Mouse (Mus musculus) heart, adult 2 months (tissue): ENCODE data around the gene Kazn. TPM values are rescaled to one million over a fixed set of nuclear protein-coding genes. Genes with fewer than 3 reads are reported as not detected.

Experiments used
- DNase-seq, 2 experiments: peaks; one replicate each; pipeline ENCODE4 v3.0.0; 2021
- H3K27ac ChIP-seq: fragments of 200-600 bp; 2 replicates; pipeline ENCODE4 v1.8.1; 2022
- H3K27me3 ChIP-seq: fragments of 200-500 bp; 2 replicates; pipeline ENCODE4 v1.6.1; 2012; ENCODE audit warnings: mild to moderate bottlenecking, low read length, inconsistent platforms, mixed read lengths; ENCODE audit not compliant: control insufficient read depth, insufficient read depth
- H3K36me3 ChIP-seq: fragments of 200-500 bp; 2 replicates; pipeline ENCODE4 v1.6.1; 2012; ENCODE audit warnings: low read length, inconsistent platforms; ENCODE audit not compliant: control insufficient read depth, insufficient read depth
- H3K4me1 ChIP-seq: fragments of 200-500 bp; 2 replicates; pipeline ENCODE4 v1.6.1; 2011; ENCODE audit warnings: low read length; ENCODE audit not compliant: control insufficient read depth, insufficient read depth
- H3K4me3 ChIP-seq: fragments of 200-600 bp; 2 replicates; pipeline ENCODE4 v1.8.1; 2022
- H3K79me2 ChIP-seq: fragments of 200-500 bp; replicated peaks from 2 replicates; pipeline ENCODE4 v1.6.1; 2012; ENCODE audit warnings: mild to moderate bottlenecking, inconsistent platforms, low read length, moderate library complexity, mixed read lengths; ENCODE audit not compliant: control insufficient read depth, insufficient read depth
- H3K9ac ChIP-seq: fragments of 200-500 bp; 2 replicates; pipeline ENCODE4 v1.6.1; 2012; ENCODE audit warnings: low read depth, mild to moderate bottlenecking, control low read depth, inconsistent platforms, low read length, mixed read lengths
- CTCF ChIP-seq: fragments of 200-600 bp; IDR thresholded peaks from 2 replicates; pipeline ENCODE4 v1.8.1; 2022; ENCODE audit warnings: antibody characterized with exemption, mild to moderate bottlenecking, moderate library complexity
- EP300 ChIP-seq: fragments of 200-500 bp; IDR thresholded peaks from 2 replicates; pipeline ENCODE4 v1.6.1; 2011; ENCODE audit warnings: low read depth, low read length, control low read depth; ENCODE audit not compliant: insufficient read depth
- POLR2A ChIP-seq: fragments of 200-500 bp; IDR thresholded peaks from 2 replicates; pipeline ENCODE4 v1.6.1; 2011; ENCODE audit warnings: mild to moderate bottlenecking, low read depth, low read length, control low read depth; ENCODE audit not compliant: insufficient read depth
- WGBS: fragments of 180-500 bp; shearing (Covaris S2); methylation state at CpG from one replicate; pipeline ENCODE4 v1.1.7; 2018; 5-methylcytosine and 5-hydroxymethylcytosine counted together
- intact Hi-C: fragments of 180-260 bp; cut with DNase I; formaldehyde crosslinking; loops from one replicate; pipeline ENCODE4 v1.15.1; 2025
- polyA plus RNA-seq: library from polyadenylated mRNA; depleted of rRNA; stranded (reverse); fragments of >200 nt; gene quantifications from 2 replicates; pipeline ENCODE4 v1.2.3, GENCODE M21; 2012
- total RNA-seq, 2 experiments: library from RNA; stranded (reverse); gene quantifications; 2 replicates each; pipeline ENCODE4 v1.2.3; 2021

The Kazn gene
- total and polyA plus RNA-seq, 3 experiments = 2.4 to 5.7 (median 3.4) TPM

GRCm38 (mm10) chr4:142223898-142224645 lies 15.1 kb downstream of the Kazn start:
- H3K27ac ChIP-seq = no peak overlapping the region
- no peaks in the 10 kb centered on the region for H3K36me3 ChIP-seq
- DNase-seq = no peak
- no peak for TF ChIP-seq POLR2A
- no peak for TF ChIP-seq CTCF
- TF ChIP-seq EP300 = no peak
- WGBS = 62% methylated on average over 9 of the region's 9 CpGs
- H3K9ac ChIP-seq = no peak overlapping the region
- no peaks in the 10 kb centered on the region for H3K79me2 ChIP-seq
- peaks cover 5% of the 10 kb centered on the region; the same call in 1 of the 2 replicates for H3K4me1 ChIP-seq
- intact Hi-C loops = no loop called here
- H3K4me3 ChIP-seq = no peak overlapping the region
- H3K27me3 ChIP-seq = no peaks in the 10 kb centered on the region

DNA sequence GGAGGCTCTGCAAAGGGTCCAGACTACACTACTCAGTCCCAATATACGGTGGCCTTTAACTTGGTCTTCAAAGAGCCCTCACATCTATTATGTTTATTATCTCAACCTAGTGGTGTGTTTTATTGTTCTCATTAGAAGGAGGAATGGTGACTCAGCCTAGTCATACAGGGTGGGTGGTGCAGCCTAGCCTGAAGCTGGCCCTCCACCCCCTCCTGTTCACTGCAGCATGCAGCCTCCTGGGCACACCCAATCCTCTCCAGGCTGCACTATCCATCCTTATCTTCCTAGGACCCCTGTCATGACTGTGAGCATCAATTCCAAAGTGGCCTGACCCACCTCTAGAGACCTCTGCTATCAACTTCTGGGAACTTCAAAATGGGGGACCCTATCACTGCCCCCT lies 16.8 kb downstream of the Kazn start:
- no peak overlapping the region for H3K27ac ChIP-seq
- no peak for TF ChIP-seq POLR2A
- no peak for TF ChIP-seq EP300
- no peak for TF ChIP-seq CTCF
- intact Hi-C loops = no loop called here
- H3K4me1 ChIP-seq = peaks cover 5% of the 10 kb centered on the region; the same call in 1 of the 2 replicates
- 61% methylated on average over 1 of the region's 1 CpGs for WGBS
- H3K27me3 ChIP-seq = no peaks in the 10 kb centered on the region
- no peak overlapping the region for H3K9ac ChIP-seq
- H3K36me3 ChIP-seq = no peaks in the 10 kb centered on the region
- DNase-seq = no peak
- no peaks in the 10 kb centered on the region for H3K79me2 ChIP-seq
- no peak overlapping the region for H3K4me3 ChIP-seq

DNA sequence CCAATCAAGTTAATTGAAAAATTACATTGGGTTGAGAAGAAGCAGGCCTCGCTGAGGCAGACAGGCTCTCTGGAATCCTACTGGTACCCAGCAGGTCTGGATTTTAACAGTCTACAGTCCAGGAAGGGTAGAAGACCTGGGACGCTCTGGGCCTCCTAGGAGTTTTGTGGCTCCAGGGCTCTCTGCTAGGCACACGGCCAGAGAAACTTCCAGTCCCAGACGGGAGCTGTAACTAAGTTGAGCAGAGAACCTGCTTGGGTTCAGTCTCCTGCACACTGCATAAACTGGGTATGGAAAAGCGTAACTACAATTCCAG lies 17.5 kb downstream of the Kazn start:
- intact Hi-C loops = no loop called here
- Histone ChIP-seq H3K4me3 (no peak overlapping the region), H3K27me3 (no peaks in the 10 kb centered on the region), H3K36me3 (no peaks in the 10 kb centered on the region), H3K79me2 (no peaks in the 10 kb centered on the region), H3K27ac (no peak overlapping the region), H3K4me1 (peaks cover 5% of the 10 kb centered on the region; the same call in 1 of the 2 replicates), H3K9ac (no peak overlapping the region)
- DNase-seq = no peak
- no peak for TF ChIP-seq CTCF
- 60% methylated on average over 5 of the region's 5 CpGs for WGBS

DNA sequence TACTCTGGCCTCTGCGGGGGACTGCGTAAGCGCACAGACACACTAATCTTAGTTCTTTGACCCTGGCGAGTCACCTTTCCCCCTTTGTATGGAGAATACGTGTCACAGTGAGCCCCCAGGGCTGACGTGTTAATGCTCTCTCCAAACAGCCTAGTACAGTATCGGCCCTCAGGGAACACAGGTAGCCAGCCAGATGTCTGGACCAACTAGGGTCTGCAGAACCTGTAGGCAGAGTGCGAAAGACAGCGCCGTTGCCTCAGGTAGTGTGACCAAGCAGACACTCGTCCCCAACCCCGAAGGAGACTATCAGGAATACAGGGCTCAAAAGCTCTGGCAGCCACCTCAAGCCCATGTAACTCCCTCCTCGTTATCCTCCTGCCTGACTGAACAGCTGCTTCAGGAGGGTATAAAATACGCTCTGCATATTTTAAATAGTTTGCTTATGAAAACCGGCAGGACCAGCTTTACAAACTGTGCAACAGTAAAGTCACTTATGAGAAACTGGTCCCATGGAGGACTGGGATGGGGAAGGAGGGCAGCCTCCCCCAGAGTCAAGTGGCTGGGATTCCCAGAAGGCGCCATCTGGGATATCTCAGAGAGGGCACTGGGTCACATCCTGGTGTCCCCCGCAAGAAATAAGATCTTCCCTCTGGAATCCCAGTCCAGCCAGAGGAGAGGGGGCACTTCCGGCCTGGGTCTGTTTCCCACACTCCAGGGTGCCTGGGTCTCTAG lies 18.0 kb downstream of the Kazn start:
- intact Hi-C loops = no loop called here
- no peak for TF ChIP-seq EP300
- no peak for TF ChIP-seq POLR2A
- TF ChIP-seq CTCF = no peak
- H3K27ac ChIP-seq = no peak overlapping the region; the same call in 1 of the 2 replicates
- H3K4me3 ChIP-seq = no peak overlapping the region
- no peak overlapping the region for H3K9ac ChIP-seq
- H3K36me3 ChIP-seq = no peaks in the 10 kb centered on the region
- DNase-seq = peak in 1 of 2 experiments; percentile 37
- WGBS = 75% methylated on average over 18 of the region's 18 CpGs
- H3K79me2 ChIP-seq = no peaks in the 10 kb centered on the region
- no peaks in the 10 kb centered on the region for H3K27me3 ChIP-seq
- H3K4me1 ChIP-seq = peaks cover 5% of the 10 kb centered on the region; the same call in 1 of the 2 replicates

DNA sequence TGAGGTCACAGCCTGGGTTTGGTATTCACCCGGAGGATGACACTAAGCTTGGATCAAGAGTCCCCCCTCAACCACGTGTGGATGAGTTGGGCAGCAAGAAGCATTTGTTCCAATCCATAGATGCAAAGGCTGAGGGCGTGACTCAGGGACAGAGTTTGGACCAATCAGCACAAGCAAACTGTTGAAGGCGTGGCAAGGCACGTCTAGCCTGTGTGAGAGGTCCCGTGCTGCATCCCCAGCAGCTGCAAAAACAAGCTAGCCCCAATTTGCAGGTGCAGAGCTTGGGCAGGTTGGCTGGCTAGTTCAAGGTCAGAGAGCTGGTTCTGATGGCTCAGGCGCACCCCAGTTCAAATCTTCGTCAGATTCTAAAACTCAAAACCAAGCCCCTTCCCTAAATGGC lies 20.2 kb downstream of the Kazn start:
- H3K79me2 ChIP-seq = no peaks in the 10 kb centered on the region
- H3K27ac ChIP-seq = no peak overlapping the region
- no peaks in the 10 kb centered on the region for H3K27me3 ChIP-seq
- WGBS = 87% methylated on average over 8 of the region's 8 CpGs
- H3K36me3 ChIP-seq = no peaks in the 10 kb centered on the region
- DNase-seq = no peak
- TF ChIP-seq POLR2A = no peak
- no peak for TF ChIP-seq CTCF
- no peak for TF ChIP-seq EP300
- H3K9ac ChIP-seq = no peak overlapping the region
- H3K4me1 ChIP-seq = peaks cover 2% of the 10 kb centered on the region; the same call in 1 of the 2 replicates
- intact Hi-C loops = no loop called here
- H3K4me3 ChIP-seq = no peak overlapping the region

DNA sequence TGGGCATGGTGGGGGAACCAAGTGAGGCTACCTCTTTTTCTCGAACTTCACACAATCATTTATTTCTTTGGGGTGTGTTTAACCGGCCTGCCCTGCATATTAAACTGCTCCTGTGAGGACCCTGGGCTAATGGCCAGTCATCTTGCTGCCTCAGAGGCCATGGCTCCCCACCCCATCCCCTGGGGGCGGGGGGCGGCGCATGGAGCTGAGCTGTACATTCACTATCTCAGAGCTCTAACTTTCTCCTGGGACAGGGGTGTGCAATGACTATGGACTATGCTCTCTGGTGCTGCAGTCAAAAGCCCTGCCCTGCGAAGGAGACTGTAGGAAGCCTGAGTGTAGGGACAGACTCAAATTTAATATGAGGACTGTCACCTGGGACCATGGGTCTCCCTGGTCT lies 22.2 kb downstream of the Kazn start:
- H3K27ac ChIP-seq = no peak overlapping the region
- no peak for DNase-seq
- H3K4me3 ChIP-seq = no peak overlapping the region
- H3K27me3 ChIP-seq = no peaks in the 10 kb centered on the region
- H3K79me2 ChIP-seq = no peaks in the 10 kb centered on the region
- intact Hi-C loops = no loop called here
- no peak overlapping the region for H3K9ac ChIP-seq
- H3K36me3 ChIP-seq = no peaks in the 10 kb centered on the region
- H3K4me1 ChIP-seq = peaks cover under 1% of the 10 kb centered on the region; the same call in 1 of the 2 replicates
- 82% methylated on average over 6 of the region's 6 CpGs for WGBS
- TF ChIP-seq POLR2A (no peak), EP300 (no peak), CTCF (no peak)
